Mouse (Mus musculus) spleen, adult 2 months (tissue): ENCODE measurements around the gene Rag2. TPM values are rescaled to one million over a fixed set of nuclear protein-coding genes. Genes with fewer than 3 reads are reported as not detected.

ENCODE experiments used
- DNase-seq, 2 experiments: peaks; one replicate each; pipeline versions ENCODE4 v3.0.0 to v3.0.0-alpha.2; 2012 to 2021; ENCODE audit warnings: low spot score in 2 of 2, low read depth in 1 of 2
- H3K27ac ChIP-seq: fragments of 200-500 bp; 2 replicates; pipeline ENCODE4 v1.5.1; 2012; ENCODE audit warnings: low read length, inconsistent platforms; ENCODE audit not compliant: insufficient read depth
- H3K27me3 ChIP-seq: fragments of 200-500 bp; 2 replicates; pipeline ENCODE4 v1.6.1; 2012; ENCODE audit warnings: mild to moderate bottlenecking, moderate library complexity, low read length, inconsistent platforms; ENCODE audit not compliant: control insufficient read depth, insufficient read depth
- H3K36me3 ChIP-seq: fragments of 200-500 bp; 2 replicates; pipeline ENCODE4 v1.6.1; 2012; ENCODE audit warnings: mild to moderate bottlenecking, low read length, inconsistent platforms; ENCODE audit not compliant: control insufficient read depth, insufficient read depth
- H3K4me1 ChIP-seq: fragments of 200-500 bp; 2 replicates; pipeline ENCODE4 v1.6.1; 2011; ENCODE audit warnings: inconsistent platforms; ENCODE audit not compliant: control insufficient read depth, insufficient read depth, insufficient read length
- H3K4me3 ChIP-seq: fragments of 200-500 bp; 2 replicates; pipeline ENCODE4 v1.5.1; 2011; ENCODE audit warnings: mild to moderate bottlenecking, inconsistent platforms; ENCODE audit not compliant: insufficient read depth, insufficient read length; ENCODE audit errors: extremely low read depth
- CTCF ChIP-seq: fragments of 200-500 bp; IDR thresholded peaks from 2 replicates; pipeline ENCODE4 v1.5.1; 2011; ENCODE audit warnings: mild to moderate bottlenecking, inconsistent platforms; ENCODE audit not compliant: insufficient read depth, insufficient read length, insufficient replicate concordance; ENCODE audit errors: extremely low read depth
- POLR2A ChIP-seq: fragments of 200-500 bp; IDR thresholded peaks from 2 replicates; pipeline ENCODE4 v1.6.1; 2011; ENCODE audit warnings: low read depth, low read length, inconsistent platforms
- WGBS: fragments of 180-500 bp; shearing (Covaris S2); methylation state at CpG from one replicate; pipeline ENCODE4 v1.1.7; 2018; 5-methylcytosine and 5-hydroxymethylcytosine counted together
- polyA plus RNA-seq: library from polyadenylated mRNA; depleted of rRNA; stranded (reverse); fragments of >200 nt; gene quantifications from 2 replicates; pipeline ENCODE4 v1.2.3, GENCODE M21; 2012; rRNA removed

The Rag2 gene
- not detected in 2 replicates for polyA plus RNA-seq

DNA sequence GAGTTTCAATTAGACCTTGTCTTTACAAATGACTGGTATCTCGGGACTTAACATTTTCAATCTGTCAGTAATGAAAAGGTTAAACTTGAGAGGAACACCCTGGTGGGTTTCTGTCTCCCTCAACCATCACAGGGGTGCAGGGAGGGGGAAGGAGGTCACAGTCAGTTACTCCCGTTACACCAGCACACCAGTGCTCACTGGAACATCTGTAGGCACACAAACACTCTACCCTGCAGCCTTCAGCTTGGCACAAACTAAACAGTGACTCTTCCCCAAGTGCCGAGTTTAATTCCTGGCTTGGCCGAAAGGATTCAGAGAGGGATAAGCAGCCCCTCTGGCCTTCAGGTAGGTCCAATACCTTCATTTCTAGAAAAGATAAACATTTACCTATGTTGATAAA, at the start of gene Rag2:
Gene Rag2 (plus strand): TSS at position 193 of the 400 bp plus-strand sequence.
- H3K27ac ChIP-seq = no peak within 1 kb of the TSS
- H3K27me3 ChIP-seq = peaks cover 3% of the 10 kb centered on the region
- H3K4me3 ChIP-seq = no peak within 1 kb of the TSS
- no peak for TF ChIP-seq CTCF
- TF ChIP-seq POLR2A = no peak
- H3K4me1 ChIP-seq = peaks cover 12% of the 10 kb centered on the region; the same call in 1 of the 2 replicates
- no peaks in the 10 kb centered on the region for H3K36me3 ChIP-seq
- DNase-seq = no peak
- WGBS = 17% methylated on average over 4 of the region's 4 CpGs

- H3K4me1 ChIP-seq = no peaks in the 10 kb centered on the region
- no peak for DNase-seq
- H3K36me3 ChIP-seq = no peaks in the 10 kb centered on the region
- no peaks in the 10 kb centered on the region for H3K27me3 ChIP-seq
- no peak overlapping the region for H3K4me3 ChIP-seq
- whole genome bisulfite sequencing = 90% methylated on average over 4 of the region's 4 CpGs
- no peak overlapping the region for H3K27ac ChIP-seq
- TF ChIP-seq CTCF (no peak), POLR2A (no peak)
Measured at GRCm38 (mm10) chr2:101577243-101577642, 47.3 kb upstream of the Rag2 start.

DNA sequence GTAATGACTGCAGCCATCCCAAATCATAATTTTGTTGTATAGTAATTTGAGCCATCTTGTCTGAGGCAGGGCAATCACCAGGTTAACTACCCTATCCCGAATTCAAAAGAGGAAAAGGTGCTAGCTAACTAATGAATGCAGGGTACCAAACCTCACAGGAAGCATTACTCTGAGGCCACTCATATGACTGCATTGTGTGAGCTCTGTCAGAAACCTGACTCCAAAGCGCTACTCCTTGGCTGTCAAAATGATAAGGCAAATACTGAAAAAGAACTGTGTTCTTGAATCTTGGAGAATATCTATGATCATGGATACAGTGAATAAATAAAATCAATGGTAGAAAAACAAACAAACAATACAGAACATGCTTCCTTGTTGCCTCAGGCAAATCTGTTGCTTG, 44.5 kb upstream of the Rag2 start:
- Histone ChIP-seq H3K4me1 (no peaks in the 10 kb centered on the region), H3K27ac (no peak overlapping the region), H3K27me3 (no peaks in the 10 kb centered on the region), H3K36me3 (no peaks in the 10 kb centered on the region), H3K4me3 (no peak overlapping the region)
- TF ChIP-seq CTCF (no peak), POLR2A (no peak)
- no peak for DNase-seq
- WGBS = 80% methylated on average over 2 of the region's 2 CpGs

DNA sequence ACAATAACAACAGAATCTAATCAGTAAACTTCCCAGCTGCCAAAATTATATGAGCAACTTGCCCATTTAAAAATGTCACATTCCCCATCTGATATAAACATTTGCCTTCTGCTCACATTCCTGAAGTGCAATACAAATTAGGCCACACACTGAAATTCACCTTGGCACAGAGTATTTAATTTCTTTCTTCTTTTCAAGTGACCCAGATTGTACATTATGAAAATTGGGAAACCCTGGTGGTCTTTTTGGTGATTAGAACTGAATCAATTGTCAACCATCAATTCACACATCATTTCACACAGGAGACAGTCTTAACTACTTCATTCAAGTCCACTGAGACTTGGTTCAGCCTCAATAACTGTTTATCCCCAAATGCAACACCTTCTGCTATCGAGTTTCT, 44.1 kb upstream of the Rag2 start:
- H3K36me3 ChIP-seq = no peaks in the 10 kb centered on the region
- no peaks in the 10 kb centered on the region for H3K27me3 ChIP-seq
- 54% methylated on average over 1 of the region's 1 CpGs for WGBS
- H3K27ac ChIP-seq = no peak overlapping the region
- H3K4me1 ChIP-seq = no peaks in the 10 kb centered on the region
- H3K4me3 ChIP-seq = no peak overlapping the region
- no peak for DNase-seq
- no peak for TF ChIP-seq POLR2A
- no peak for TF ChIP-seq CTCF

DNA sequence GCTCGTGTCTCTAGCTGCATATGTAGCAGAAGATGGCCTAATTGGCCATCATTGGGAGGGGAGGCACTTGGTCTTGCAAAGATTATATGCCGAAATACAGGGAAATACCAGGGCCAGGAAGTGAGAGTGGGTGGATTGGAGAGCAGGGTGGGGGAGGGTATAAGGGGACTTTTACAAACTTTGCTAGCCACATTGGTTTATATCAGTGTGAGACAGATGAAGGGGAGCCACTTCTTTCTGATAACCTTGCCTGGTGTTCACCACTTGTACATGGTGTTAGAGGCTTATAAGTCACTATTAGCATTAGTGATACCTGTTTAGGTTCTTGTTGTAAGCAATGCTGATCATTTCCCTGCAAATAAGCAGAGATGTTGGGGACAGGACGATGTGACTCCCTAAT, 43.5 kb upstream of the Rag2 start:
- no peak overlapping the region for H3K4me3 ChIP-seq
- no peaks in the 10 kb centered on the region for H3K36me3 ChIP-seq
- 70% methylated on average over 3 of the region's 3 CpGs for WGBS
- H3K4me1 ChIP-seq = no peaks in the 10 kb centered on the region
- no peaks in the 10 kb centered on the region for H3K27me3 ChIP-seq
- no peak for DNase-seq
- H3K27ac ChIP-seq = no peak overlapping the region
- no peak for TF ChIP-seq CTCF
- TF ChIP-seq POLR2A = no peak

DNA sequence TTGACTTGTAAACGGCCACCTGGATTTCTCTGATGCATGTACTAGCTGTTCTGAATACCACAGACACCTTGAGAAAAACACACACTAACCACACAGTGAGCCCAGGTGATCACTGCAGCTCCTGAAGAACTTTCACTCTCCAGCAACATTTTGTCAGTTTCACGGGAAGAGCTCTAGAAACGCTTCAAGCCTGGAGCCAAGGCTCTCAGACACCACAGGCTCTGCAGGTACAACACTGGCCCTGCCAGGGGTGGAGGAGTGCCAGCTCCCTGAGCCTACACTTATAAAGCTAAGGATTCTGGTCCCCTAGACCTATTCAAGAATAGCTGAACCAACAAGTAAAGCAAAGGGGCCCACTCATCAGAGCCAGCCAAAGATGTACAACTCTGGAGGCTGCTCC, 43.1 kb upstream of the Rag2 start:
- H3K27me3 ChIP-seq = no peaks in the 10 kb centered on the region
- TF ChIP-seq POLR2A = no peak
- no peak for TF ChIP-seq CTCF
- no peak for DNase-seq
- H3K36me3 ChIP-seq = no peaks in the 10 kb centered on the region
- H3K4me3 ChIP-seq = no peak overlapping the region
- H3K27ac ChIP-seq = no peak overlapping the region
- no peaks in the 10 kb centered on the region for H3K4me1 ChIP-seq
- WGBS = 73% methylated on average over 3 of the region's 3 CpGs

GRCm38 (mm10) chr2:101591356-101591755, 33.2 kb upstream of the Rag2 start:
- DNase-seq = no peak
- Histone ChIP-seq H3K36me3 (no peaks in the 10 kb centered on the region), H3K27me3 (no peaks in the 10 kb centered on the region), H3K4me3 (no peak overlapping the region), H3K27ac (no peak overlapping the region), H3K4me1 (no peaks in the 10 kb centered on the region)
- 77% methylated on average over 8 of the region's 8 CpGs for WGBS
- TF ChIP-seq POLR2A (no peak), CTCF (no peak)
